Mouse (Mus musculus) stomach, embryonic 14.5 days (tissue): ENCODE measurements around the gene Dock8. TPM values are rescaled to one million over a fixed set of nuclear protein-coding genes. Genes with fewer than 3 reads are reported as not detected.

Experiments used
- ATAC-seq: fragments of 200-750 bp; cut with Nextera tagmentation; 2 replicates; pipeline ENCODE4 v1.8.0; 2017; ENCODE audit warnings: low read depth, moderate TSS enrichment; ENCODE audit not compliant: insufficient number of reproducible peaks, insufficient read depth, low FRiP score
- H3K27ac ChIP-seq: fragments of 300-500 bp; sonication (generic); 2 replicates; pipeline ENCODE4 v1.5.1; 2014; ENCODE audit warnings: mild to moderate bottlenecking, low read length, moderate library complexity, mixed read lengths
- H3K27me3 ChIP-seq: fragments of 300-500 bp; sonication (generic); 2 replicates; pipeline ENCODE4 v1.6.1; 2014; ENCODE audit warnings: low read length, control low read depth, mixed read lengths; ENCODE audit not compliant: control insufficient read depth, insufficient read depth
- H3K36me3 ChIP-seq: fragments of 300-500 bp; sonication (generic); 2 replicates; pipeline ENCODE4 v1.6.1; 2014; ENCODE audit warnings: mild to moderate bottlenecking, control low read depth, low read length, moderate library complexity, mixed read lengths; ENCODE audit not compliant: control insufficient read depth, insufficient read depth
- H3K4me1 ChIP-seq: fragments of 300-500 bp; sonication (generic); 2 replicates; pipeline ENCODE4 v1.6.1; 2014; ENCODE audit warnings: low read length, control low read depth, mixed read lengths; ENCODE audit not compliant: control insufficient read depth, insufficient read depth
- H3K4me2 ChIP-seq: fragments of 300-500 bp; sonication (generic); replicated peaks from 2 replicates; pipeline ENCODE4 v1.6.1; 2014; ENCODE audit warnings: low read depth, low read length, control low read depth
- H3K4me3 ChIP-seq: fragments of 300-500 bp; sonication (generic); 2 replicates; pipeline ENCODE4 v1.5.1; 2014; ENCODE audit warnings: low read depth, low read length, control low read depth
- H3K9ac ChIP-seq: fragments of 300-500 bp; sonication (generic); replicated peaks from 2 replicates; pipeline ENCODE4 v1.6.1; 2014; ENCODE audit warnings: low read depth, mild to moderate bottlenecking, control low read depth, low read length, moderate library complexity, mixed read lengths
- H3K9me3 ChIP-seq: fragments of 300-500 bp; sonication (generic); 2 replicates; pipeline ENCODE4 v1.6.1; 2016; ENCODE audit warnings: low read depth, low read length, control low read depth; ENCODE audit not compliant: control insufficient read depth
- WGBS: fragments of 180-500 bp; shearing (Covaris S2); extraction: QIAGEN DNeasy Blood & Tissue Kit; methylation state at CpG from one replicate; pipeline ENCODE4 v1.1.7; 2014; 5-methylcytosine and 5-hydroxymethylcytosine counted together
- polyA plus RNA-seq: library from polyadenylated mRNA; unstranded; fragments of >200 nt; fragmentation: Nextera tagmentation; extraction: Ambion mirVana; gene quantifications from 2 replicates; pipeline ENCODE4 v1.2.1, GENCODE M21; 2014

The Dock8 gene
- polyA plus RNA-seq, 1 experiment from 2014 or later, result 10.7 TPM

- Histone ChIP-seq H3K4me1 (peaks cover 4% of the 10 kb centered on the region; the same call in 1 of the 2 replicates), H3K4me3 (no peak overlapping the region), H3K9ac (no peak overlapping the region), H3K4me2 (no peak overlapping the region), H3K27ac (no peak overlapping the region), H3K27me3 (no peaks in the 10 kb centered on the region), H3K9me3 (no peaks in the 10 kb centered on the region), H3K36me3 (no peaks in the 10 kb centered on the region)
- 31% methylated on average over 6 of the region's 6 CpGs for WGBS
- no peak for ATAC-seq
Observed at GRCm38 (mm10) chr19:25041209-25041608, 41.9 kb downstream of the Dock8 start.

DNA sequence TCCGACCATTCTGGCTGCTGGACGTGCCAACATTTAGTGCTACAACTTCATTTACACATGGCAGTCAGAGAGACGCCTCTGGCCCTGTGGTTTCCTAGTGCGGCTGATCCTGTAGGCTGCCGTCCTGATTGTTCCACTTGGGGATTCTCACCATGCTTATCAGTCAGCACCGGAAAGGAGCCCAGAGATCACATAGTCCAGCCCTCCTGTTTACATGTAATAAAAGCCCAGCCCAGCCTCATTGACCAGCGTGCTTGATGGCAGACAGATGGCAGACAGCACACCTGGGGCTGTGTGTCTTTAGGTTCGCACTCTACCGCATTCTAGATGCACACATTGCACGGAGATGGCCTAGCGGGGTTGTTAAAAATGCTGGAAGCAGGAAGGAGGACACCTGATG, 43.6 kb downstream of the Dock8 start:
- Histone ChIP-seq H3K36me3 (no peaks in the 10 kb centered on the region), H3K9me3 (no peaks in the 10 kb centered on the region)
- WGBS, result 65% methylated on average over 11 of the region's 11 CpGs

GRCm38 (mm10) chr19:25044057-25044456, 44.7 kb downstream of the Dock8 start:
- Histone ChIP-seq H3K4me2 (no peak overlapping the region), H3K27ac (no peak overlapping the region), H3K4me1 (peaks cover 4% of the 10 kb centered on the region; the same call in 1 of the 2 replicates), H3K9me3 (no peaks in the 10 kb centered on the region), H3K36me3 (no peaks in the 10 kb centered on the region), H3K9ac (no peak overlapping the region), H3K27me3 (no peaks in the 10 kb centered on the region), H3K4me3 (no peak overlapping the region)
- ATAC-seq, result no peak
- WGBS, result 71% methylated on average over 3 of the region's 3 CpGs

More for the DNA sequence above, 43.6 kb downstream of the Dock8 start:
- H3K4me3 ChIP-seq, result no peak overlapping the region
- H3K27ac ChIP-seq, result no peak overlapping the region
- ATAC-seq, result no peak
- H3K4me2 ChIP-seq, result no peak overlapping the region
- no peak overlapping the region for H3K9ac ChIP-seq
- H3K27me3 ChIP-seq, result no peaks in the 10 kb centered on the region
- H3K4me1 ChIP-seq, result peaks cover 4% of the 10 kb centered on the region; the same call in 1 of the 2 replicates

- no peak overlapping the region for H3K9ac ChIP-seq
- no peaks in the 10 kb centered on the region for H3K9me3 ChIP-seq
- no peaks in the 10 kb centered on the region for H3K27me3 ChIP-seq
- H3K36me3 ChIP-seq, result no peaks in the 10 kb centered on the region
- 91% methylated on average over 7 of the region's 7 CpGs for WGBS
- no peaks in the 10 kb centered on the region for H3K4me1 ChIP-seq
- no peak overlapping the region for H3K4me2 ChIP-seq
- H3K27ac ChIP-seq, result no peak overlapping the region
- ATAC-seq, result no peak
- no peak overlapping the region for H3K4me3 ChIP-seq
Observed at GRCm38 (mm10) chr19:25052355-25052754, 53.0 kb downstream of the Dock8 start.

- no peak overlapping the region for H3K4me3 ChIP-seq
- H3K4me2 ChIP-seq, result no peak overlapping the region
- H3K36me3 ChIP-seq, result no peaks in the 10 kb centered on the region
- no peak overlapping the region for H3K27ac ChIP-seq
- no peak overlapping the region for H3K9ac ChIP-seq
- H3K4me1 ChIP-seq, result no peaks in the 10 kb centered on the region
- no peaks in the 10 kb centered on the region for H3K27me3 ChIP-seq
- H3K9me3 ChIP-seq, result no peaks in the 10 kb centered on the region
- WGBS, result 69% methylated on average over 7 of the region's 7 CpGs
- no peak for ATAC-seq
Observed at GRCm38 (mm10) chr19:25053152-25053551, 53.8 kb downstream of the Dock8 start.

GRCm38 (mm10) chr19:25055025-25055424, 55.7 kb downstream of the Dock8 start:
- Histone ChIP-seq H3K27ac (no peak overlapping the region), H3K4me2 (no peak overlapping the region), H3K4me1 (no peaks in the 10 kb centered on the region), H3K9me3 (no peaks in the 10 kb centered on the region), H3K9ac (no peak overlapping the region), H3K36me3 (no peaks in the 10 kb centered on the region), H3K27me3 (no peaks in the 10 kb centered on the region), H3K4me3 (no peak overlapping the region)
- WGBS, result 81% methylated on average over 7 of the region's 7 CpGs
- ATAC-seq, result no peak

- no peaks in the 10 kb centered on the region for H3K36me3 ChIP-seq
- WGBS, result 80% methylated on average over 7 of the region's 7 CpGs
- no peak overlapping the region for H3K4me2 ChIP-seq
- no peaks in the 10 kb centered on the region for H3K9me3 ChIP-seq
- ATAC-seq, result no peak
- H3K4me3 ChIP-seq, result no peak overlapping the region
- H3K9ac ChIP-seq, result no peak overlapping the region
- H3K27me3 ChIP-seq, result no peaks in the 10 kb centered on the region
- H3K4me1 ChIP-seq, result 0 out of 2 replicates have a peak, but pooled peaks cover under 1% of the 10 kb centered on the region
- no peak overlapping the region for H3K27ac ChIP-seq
Observed at GRCm38 (mm10) chr19:25055559-25055958, 56.2 kb downstream of the Dock8 start.

GRCm38 (mm10) chr19:25056224-25056623, 56.9 kb downstream of the Dock8 start:
- 86% methylated on average over 10 of the region's 10 CpGs for WGBS
- no peaks in the 10 kb centered on the region for H3K36me3 ChIP-seq
- no peak for ATAC-seq
- H3K4me2 ChIP-seq, result no peak overlapping the region
- no peak overlapping the region for H3K27ac ChIP-seq
- no peaks in the 10 kb centered on the region for H3K27me3 ChIP-seq
- no peak overlapping the region for H3K4me3 ChIP-seq
- 0 out of 2 replicates have a peak, but pooled peaks cover 6% of the 10 kb centered on the region for H3K4me1 ChIP-seq
- no peak overlapping the region for H3K9ac ChIP-seq
- H3K9me3 ChIP-seq, result no peaks in the 10 kb centered on the region

DNA sequence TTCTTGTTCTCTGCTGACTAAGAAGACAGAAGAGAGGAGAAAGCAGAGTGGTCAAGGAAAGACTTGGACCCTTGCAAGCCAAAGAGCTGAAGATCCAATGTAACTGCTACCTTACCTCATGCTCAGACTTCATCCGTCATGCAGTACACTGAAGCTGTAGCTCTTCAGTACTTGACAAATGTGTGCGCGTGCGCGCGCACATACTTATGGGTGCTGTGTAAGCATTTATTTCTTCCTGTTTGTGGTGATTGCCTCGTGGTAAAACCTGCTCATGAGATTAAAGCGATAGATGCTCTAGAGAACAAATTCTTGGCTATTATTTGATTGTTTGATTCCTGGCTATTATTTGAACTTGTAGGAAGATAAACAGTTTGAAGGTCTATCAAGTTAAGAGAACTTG, 58.5 kb downstream of the Dock8 start:
- 89% methylated on average over 8 of the region's 8 CpGs for WGBS
- no peaks in the 10 kb centered on the region for H3K9me3 ChIP-seq

More for the DNA sequence above, 58.5 kb downstream of the Dock8 start:
- ATAC-seq, result no peak
- H3K9ac ChIP-seq, result no peak overlapping the region
- no peaks in the 10 kb centered on the region for H3K36me3 ChIP-seq
- H3K4me2 ChIP-seq, result no peak overlapping the region
- no peaks in the 10 kb centered on the region for H3K27me3 ChIP-seq
- H3K27ac ChIP-seq, result no peak overlapping the region
- no peak overlapping the region for H3K4me3 ChIP-seq
- H3K4me1 ChIP-seq, result 0 out of 2 replicates have a peak, but pooled peaks cover 6% of the 10 kb centered on the region
